Mouse (Mus musculus): ENCODE data around the gene Limch1. TPM values are rescaled to one million over a fixed set of nuclear protein-coding genes. Genes with fewer than 3 reads are reported as not detected.

Gene Limch1
- total RNA-seq, 1 experiment = 7.5 TPM

DNA sequence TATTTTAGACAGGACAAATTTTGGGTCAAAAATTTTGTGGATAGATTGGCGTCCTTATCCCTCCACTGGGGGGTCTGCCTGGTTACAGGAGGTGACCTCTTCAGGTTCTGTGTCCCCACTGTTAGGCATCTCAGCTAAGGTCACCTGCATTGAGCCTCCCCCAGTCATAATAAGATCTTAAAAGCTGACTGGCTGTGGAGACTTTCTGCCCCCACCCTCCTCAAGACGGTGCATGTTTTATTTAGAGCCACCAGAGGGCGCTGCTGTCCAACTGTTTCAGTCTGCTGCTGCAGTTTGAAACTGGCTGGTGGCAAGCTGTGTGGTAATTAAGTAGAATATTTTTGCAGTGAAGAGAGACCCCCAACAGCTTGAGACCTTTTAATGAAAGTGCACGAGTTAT is 302.4 kb downstream of the Limch1 start:
- Histone ChIP-seq H3K4me3 (ENCODE audit: insufficient read depth in 1 of 2, low read depth in 1 of 2, low read length in 2 of 2, poor library complexity in 1 of 2, severe bottlenecking in 1 of 2) (no peak overlapping the region), H3K9me3 (ENCODE audit: control insufficient read depth, insufficient read depth, low read depth, low read length) (no peaks in the 10 kb centered on the region), H3K36me3 (ENCODE audit: control insufficient read depth, insufficient read depth, low read length, poor library complexity, severe bottlenecking) (no peaks in the 10 kb centered on the region), H3K9ac (ENCODE audit: insufficient read depth, low read depth, low read length, poor library complexity, severe bottlenecking) (no peak overlapping the region), H3K27ac (ENCODE audit: insufficient read depth, low read depth, low read length, poor library complexity, severe bottlenecking) (no peak overlapping the region), H3K4me1 (ENCODE audit: control insufficient read depth in 2 of 2, insufficient read depth in 2 of 2, low read length in 2 of 2, poor library complexity in 1 of 2) (0 out of 4 replicates have a peak, but pooled peaks cover 0 to 2% of the 10 kb centered on the region in 2 experiments)
- in situ Hi-C loops (cut with MboI; ENCODE audit: low sequenced_read_pairs in 2 of 2, unreplicated experiment in 2 of 2) = loop anchor here in 1 of 2 experiments (5.0 kb wide), 1 partner anchor 189 kb away; no protein-coding TSS in a partner anchor
- peak; percentile 62 for DNase-seq (ENCODE audit: low read depth, low spot score)
- TF ChIP-seq ZC3H11A (IDR thresholded peaks at IDR 0.05; ENCODE audit: borderline replicate concordance, low read depth, low read length) (peak; percentile 79; the same call in 1 of the 2 replicates), CHD2 (IDR thresholded peaks at IDR 0.05; ENCODE audit: low read depth, low read length) (no peak)

DNA sequence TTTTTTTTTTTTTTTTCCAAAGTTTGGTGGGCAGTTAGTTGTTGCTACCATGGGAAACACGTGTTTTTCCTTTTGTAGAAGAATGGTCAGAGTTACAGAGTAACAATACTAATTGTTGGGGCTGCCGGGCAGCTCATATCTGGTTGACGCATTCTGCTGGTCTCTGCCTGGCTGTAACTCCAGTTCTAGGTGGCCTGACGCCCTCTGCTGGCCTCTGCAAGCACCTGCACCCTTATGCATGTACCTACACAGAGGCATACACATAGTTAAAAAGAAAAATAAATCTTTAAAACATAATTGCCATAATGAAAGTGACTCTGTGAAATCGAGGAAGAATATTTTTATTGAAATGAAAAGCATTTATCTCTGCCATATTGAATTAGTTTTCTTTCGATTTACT is 312.2 kb downstream of the Limch1 start:
- Histone ChIP-seq H3K9me3 (ENCODE audit: control insufficient read depth, insufficient read depth, low read depth, low read length) (no peaks in the 10 kb centered on the region), H3K27ac (ENCODE audit: insufficient read depth, low read depth, low read length, poor library complexity, severe bottlenecking) (no peak overlapping the region), H3K9ac (ENCODE audit: insufficient read depth, low read depth, low read length, poor library complexity, severe bottlenecking) (no peak overlapping the region), H3K36me3 (ENCODE audit: control insufficient read depth, insufficient read depth, low read length, poor library complexity, severe bottlenecking) (no peaks in the 10 kb centered on the region), H3K4me1 (ENCODE audit: control insufficient read depth in 2 of 2, insufficient read depth in 2 of 2, low read length in 2 of 2, poor library complexity in 1 of 2) (0 out of 4 replicates have a peak, but pooled peaks cover 0 to under 1% of the 10 kb centered on the region in 2 experiments), H3K4me3 (ENCODE audit: insufficient read depth in 1 of 2, low read depth in 1 of 2, low read length in 2 of 2, poor library complexity in 1 of 2, severe bottlenecking in 1 of 2) (no peak overlapping the region)
- in situ Hi-C loops (cut with MboI; ENCODE audit: low sequenced_read_pairs in 2 of 2, unreplicated experiment in 2 of 2) = no loop called here
- no peak for TF ChIP-seq ZC3H11A (IDR thresholded peaks at IDR 0.05; ENCODE audit: borderline replicate concordance, low read depth, low read length)
- no peak for TF ChIP-seq CHD2 (IDR thresholded peaks at IDR 0.05; ENCODE audit: low read depth, low read length)
- TF ChIP-seq MAFK (IDR thresholded peaks at IDR 0.05; ENCODE audit: insufficient read depth, low read depth, low read length) = no peak
- no peak for TF ChIP-seq ZNF384 (IDR thresholded peaks at IDR 0.05; ENCODE audit: low read depth, low read length)
- no peak for TF ChIP-seq HCFC1 (IDR thresholded peaks at IDR 0.05; ENCODE audit: borderline replicate concordance, insufficient read depth, low read length)
- peak; percentile 21 for DNase-seq (ENCODE audit: low read depth, low spot score)

DNA sequence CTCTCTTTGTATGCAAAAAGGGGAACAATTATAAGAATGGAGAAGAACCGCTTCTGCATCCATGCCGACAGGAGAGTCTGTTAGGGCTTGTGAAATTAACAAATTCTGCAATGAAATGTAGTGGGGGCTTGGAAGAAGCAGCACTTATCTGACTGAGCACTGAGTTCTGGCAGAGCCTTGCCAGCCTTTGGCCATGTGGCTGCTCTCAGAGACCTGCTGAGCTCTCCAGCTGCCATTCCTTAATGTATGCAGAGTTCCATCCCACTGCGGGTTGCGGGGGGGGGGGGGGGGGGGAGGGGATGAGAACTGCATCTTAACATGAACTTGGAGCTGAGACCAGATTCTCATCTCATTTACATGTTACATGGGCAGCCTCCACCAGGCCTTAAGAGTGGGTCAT is 314.9 kb downstream of the Limch1 start:
- DNase-seq (ENCODE audit: low read depth, low spot score) = no peak
- Histone ChIP-seq H3K36me3 (ENCODE audit: control insufficient read depth, insufficient read depth, low read length, poor library complexity, severe bottlenecking) (no peaks in the 10 kb centered on the region), H3K27ac (ENCODE audit: insufficient read depth, low read depth, low read length, poor library complexity, severe bottlenecking) (no peak overlapping the region), H3K4me3 (ENCODE audit: insufficient read depth in 1 of 2, low read depth in 1 of 2, low read length in 2 of 2, poor library complexity in 1 of 2, severe bottlenecking in 1 of 2) (no peak overlapping the region), H3K4me1 (ENCODE audit: control insufficient read depth in 2 of 2, insufficient read depth in 2 of 2, low read length in 2 of 2, poor library complexity in 1 of 2) (peaks cover 0 to 2% of the 10 kb centered on the region in 2 experiments; a peak in 1 of 4 replicates), H3K9ac (ENCODE audit: insufficient read depth, low read depth, low read length, poor library complexity, severe bottlenecking) (no peak overlapping the region), H3K9me3 (ENCODE audit: control insufficient read depth, insufficient read depth, low read depth, low read length) (no peaks in the 10 kb centered on the region)
- in situ Hi-C loops (cut with MboI; ENCODE audit: low sequenced_read_pairs in 2 of 2, unreplicated experiment in 2 of 2) = no loop called here
- no peak for TF ChIP-seq ZNF384 (IDR thresholded peaks at IDR 0.05; ENCODE audit: low read depth, low read length)
- no peak for TF ChIP-seq MAFK (IDR thresholded peaks at IDR 0.05; ENCODE audit: insufficient read depth, low read depth, low read length)
- no peak for TF ChIP-seq ZC3H11A (IDR thresholded peaks at IDR 0.05; ENCODE audit: borderline replicate concordance, low read depth, low read length)
- TF ChIP-seq HCFC1 (IDR thresholded peaks at IDR 0.05; ENCODE audit: borderline replicate concordance, insufficient read depth, low read length) = no peak
- TF ChIP-seq CHD2 (IDR thresholded peaks at IDR 0.05; ENCODE audit: low read depth, low read length) = no peak

DNA sequence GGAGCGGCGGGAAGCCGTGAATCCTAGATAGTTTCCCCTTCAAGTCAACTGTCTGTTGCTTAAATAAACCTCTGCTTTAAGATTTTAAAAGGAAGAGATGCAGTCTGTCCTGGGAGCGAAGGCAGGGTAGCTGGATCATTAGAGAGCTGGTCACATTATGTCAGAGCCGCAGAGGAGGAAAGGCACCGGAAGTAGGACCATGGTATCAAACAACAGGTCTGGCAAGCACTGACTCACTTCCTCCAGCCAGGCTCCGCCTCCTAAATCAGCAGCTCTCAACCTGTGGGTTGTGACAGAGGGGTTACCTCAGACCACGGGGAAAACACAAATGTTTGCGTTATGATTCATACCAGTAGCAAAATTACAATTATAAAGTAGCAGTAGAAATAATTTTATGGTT is 318.0 kb downstream of the Limch1 start:
- TF ChIP-seq HCFC1 (IDR thresholded peaks at IDR 0.05; ENCODE audit: borderline replicate concordance, insufficient read depth, low read length) = no peak
- no peak for TF ChIP-seq CHD2 (IDR thresholded peaks at IDR 0.05; ENCODE audit: low read depth, low read length)
- no peak for TF ChIP-seq ZNF384 (IDR thresholded peaks at IDR 0.05; ENCODE audit: low read depth, low read length)
- TF ChIP-seq MAFK (IDR thresholded peaks at IDR 0.05; ENCODE audit: insufficient read depth, low read depth, low read length) = no peak
- TF ChIP-seq ZC3H11A (IDR thresholded peaks at IDR 0.05; ENCODE audit: borderline replicate concordance, low read depth, low read length) = no peak
- in situ Hi-C loops (cut with MboI; ENCODE audit: low sequenced_read_pairs in 2 of 2, unreplicated experiment in 2 of 2) = no loop called here
- Histone ChIP-seq H3K27ac (ENCODE audit: insufficient read depth, low read depth, low read length, poor library complexity, severe bottlenecking) (no peak overlapping the region), H3K4me3 (ENCODE audit: insufficient read depth in 1 of 2, low read depth in 1 of 2, low read length in 2 of 2, poor library complexity in 1 of 2, severe bottlenecking in 1 of 2) (no peak overlapping the region), H3K9me3 (ENCODE audit: control insufficient read depth, insufficient read depth, low read depth, low read length) (no peaks in the 10 kb centered on the region), H3K36me3 (ENCODE audit: control insufficient read depth, insufficient read depth, low read length, poor library complexity, severe bottlenecking) (no peaks in the 10 kb centered on the region), H3K9ac (ENCODE audit: insufficient read depth, low read depth, low read length, poor library complexity, severe bottlenecking) (no peak overlapping the region), H3K4me1 (ENCODE audit: control insufficient read depth in 2 of 2, insufficient read depth in 2 of 2, low read length in 2 of 2, poor library complexity in 1 of 2) (peaks cover 0 to 2% of the 10 kb centered on the region in 2 experiments; a peak in 1 of 4 replicates)
- DNase-seq (ENCODE audit: low read depth, low spot score) = no peak

DNA sequence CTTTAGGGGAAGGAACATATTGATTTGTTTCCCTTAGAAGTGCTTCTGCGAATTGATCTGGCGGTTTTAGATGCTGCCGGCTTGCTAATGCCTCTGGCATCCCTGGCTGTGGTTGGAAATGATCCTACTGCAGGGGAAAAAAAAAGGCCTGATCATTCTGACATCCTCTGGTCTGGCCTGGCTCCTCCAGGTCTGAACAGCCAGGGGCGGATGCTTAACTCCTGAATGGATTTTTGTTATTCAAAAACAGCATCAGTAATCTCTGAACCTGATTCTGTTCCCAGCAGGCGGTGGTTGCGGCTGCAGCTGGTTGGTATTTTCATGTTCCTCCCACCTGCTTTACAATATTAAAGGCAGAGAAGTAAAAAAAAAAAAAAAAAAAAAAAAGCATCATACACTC is 337.5 kb downstream of the Limch1 start:
- in situ Hi-C loops (cut with MboI; ENCODE audit: low sequenced_read_pairs in 2 of 2, unreplicated experiment in 2 of 2) = no loop called here
- no peak for DNase-seq (ENCODE audit: low read depth, low spot score)
- H3K27ac ChIP-seq (ENCODE audit: insufficient read depth, low read depth, low read length, poor library complexity, severe bottlenecking) = no peak overlapping the region

More for the DNA sequence above, 337.5 kb downstream of the Limch1 start:
- Histone ChIP-seq H3K4me1 (ENCODE audit: control insufficient read depth in 2 of 2, insufficient read depth in 2 of 2, low read length in 2 of 2, poor library complexity in 1 of 2) (peaks cover 0 to 7% of the 10 kb centered on the region in 2 experiments; a peak in 2 of 4 replicates), H3K36me3 (ENCODE audit: control insufficient read depth, insufficient read depth, low read length, poor library complexity, severe bottlenecking) (no peaks in the 10 kb centered on the region), H3K9me3 (ENCODE audit: control insufficient read depth, insufficient read depth, low read depth, low read length) (no peaks in the 10 kb centered on the region), H3K9ac (ENCODE audit: insufficient read depth, low read depth, low read length, poor library complexity, severe bottlenecking) (no peak overlapping the region), H3K4me3 (ENCODE audit: insufficient read depth in 1 of 2, low read depth in 1 of 2, low read length in 2 of 2, poor library complexity in 1 of 2, severe bottlenecking in 1 of 2) (no peak overlapping the region)
- TF ChIP-seq ZNF384 (IDR thresholded peaks at IDR 0.05; ENCODE audit: low read depth, low read length) (peak; percentile 83), HCFC1 (IDR thresholded peaks at IDR 0.05; ENCODE audit: borderline replicate concordance, insufficient read depth, low read length) (no peak)
